Mouse (Mus musculus) mesoderm, embryonic 11.5 days (tissue): ENCODE data around the gene Gm20388.
"Not testable (repeated sequence)": the region's sequence is repeated elsewhere in the genome, so short reads cannot be mapped to it uniquely, and the experiment has no call there.

ENCODE experiments used
- DNase-seq: peaks from one replicate; pipeline ENCODE4 v3.0.0-alpha.2; 2012; ENCODE audit warnings: low read depth, low spot score

The Gm20388 gene

GRCm38 (mm10) chr8:124137261-124137660 is 4226.6 kb downstream of the Gm20388 start:
- DNase-seq = no peak

GRCm38 (mm10) chr8:124140211-124140790 is 4229.7 kb downstream of the Gm20388 start:
- no peak for DNase-seq

- peak; percentile 25 for DNase-seq
These were observed 4230.3 kb downstream of the Gm20388 start for GRCm38 (mm10) chr8:124140868-124141431.

GRCm38 (mm10) chr8:124141681-124142391 is 4231.2 kb downstream of the Gm20388 start:
- DNase-seq = no peak

GRCm38 (mm10) chr8:124143003-124143402 is 4232.4 kb downstream of the Gm20388 start:
- no peak for DNase-seq

- DNase-seq = no peak
These were observed 4233.4 kb downstream of the Gm20388 start for GRCm38 (mm10) chr8:124143871-124144618.

GRCm38 (mm10) chr8:124144619-124144980 is 4234.0 kb downstream of the Gm20388 start:
- DNase-seq = no peak

- DNase-seq = no peak
These were observed 4235.6 kb downstream of the Gm20388 start for GRCm38 (mm10) chr8:124146286-124146685.

- no peak for DNase-seq
These were observed 4239.4 kb downstream of the Gm20388 start for GRCm38 (mm10) chr8:124150009-124150408.

GRCm38 (mm10) chr8:124150536-124150935 is 4239.9 kb downstream of the Gm20388 start:
- no peak for DNase-seq

GRCm38 (mm10) chr8:124151881-124152280 is 4241.2 kb downstream of the Gm20388 start:
- DNase-seq = no peak

GRCm38 (mm10) chr8:124152771-124153170 is 4242.1 kb downstream of the Gm20388 start:
- no peak for DNase-seq

- no peak for DNase-seq
These were observed 4245.7 kb downstream of the Gm20388 start for GRCm38 (mm10) chr8:124156324-124156723.

- DNase-seq = no peak
These were observed 4251.0 kb downstream of the Gm20388 start for GRCm38 (mm10) chr8:124161683-124162082.

- no peak for DNase-seq
These were observed 4252.6 kb downstream of the Gm20388 start for GRCm38 (mm10) chr8:124163258-124163657.

- no peak for DNase-seq
These were observed 4259.1 kb downstream of the Gm20388 start for GRCm38 (mm10) chr8:124169749-124170148.

- no peak for DNase-seq
These were observed 4260.0 kb downstream of the Gm20388 start for GRCm38 (mm10) chr8:124170671-124171070.

- no peak for DNase-seq
These were observed 4261.2 kb downstream of the Gm20388 start for GRCm38 (mm10) chr8:124171557-124172528.

GRCm38 (mm10) chr8:124173688-124174087 is 4263.0 kb downstream of the Gm20388 start:
- no peak for DNase-seq

GRCm38 (mm10) chr8:124176133-124176532 is 4265.5 kb downstream of the Gm20388 start:
- no peak for DNase-seq

- not testable (repeated sequence) for DNase-seq
These were observed 4266.5 kb downstream of the Gm20388 start for GRCm38 (mm10) chr8:124177092-124177491.
